Mouse (Mus musculus): ENCODE results near the gene Mvp. TPM values are rescaled to one million over a fixed set of nuclear protein-coding genes. Genes with fewer than 3 reads are reported as not detected.

The Mvp gene
- polyA plus RNA-seq, 1 experiment = 64.9 TPM

- no peak for TF ChIP-seq CTCF (IDR thresholded peaks at IDR 0.05; ENCODE audit: borderline replicate concordance, control insufficient read depth, extremely low read depth, insufficient read depth, low read length, poor library complexity)
- no peak for TF ChIP-seq POLR2A (IDR thresholded peaks at IDR 0.05; ENCODE audit: control insufficient read depth, extremely low read depth, insufficient read depth, low read length, poor library complexity)
- Histone ChIP-seq H3K4me3 (ENCODE audit: control insufficient read depth, insufficient read depth, low read length) (peak overlapping the region; percentile 31), H3K4me1 (replicated peaks; ENCODE audit: control insufficient read depth, insufficient read depth, low read length) (peaks cover 74% of the 10 kb centered on the region), H3K27me3 (ENCODE audit: control insufficient read depth, insufficient read depth, low read length) (no peaks in the 10 kb centered on the region), H3K27ac (ENCODE audit: control insufficient read depth, insufficient read depth, low read length) (peak overlapping the region; percentile 51), H3K36me3 (ENCODE audit: control insufficient read depth, insufficient read depth, low read length) (peaks cover 7% of the 10 kb centered on the region; the same call in 1 of the 2 replicates)
- WGBS = 64% methylated on average over 5 of the region's 5 CpGs
- DNase-seq = no peak
These were observed 6.1 kb upstream of the Mvp start for GRCm38 (mm10) chr7:127020491-127020890.

- no peak for DNase-seq
- H3K27ac ChIP-seq (ENCODE audit: control insufficient read depth, insufficient read depth, low read length) = no peak overlapping the region
- no peaks in the 10 kb centered on the region for H3K27me3 ChIP-seq (ENCODE audit: control insufficient read depth, insufficient read depth, low read length)
- H3K36me3 ChIP-seq (ENCODE audit: control insufficient read depth, insufficient read depth, low read length) = peaks cover 7% of the 10 kb centered on the region; the same call in 1 of the 2 replicates
- H3K4me3 ChIP-seq (ENCODE audit: control insufficient read depth, insufficient read depth, low read length) = no peak overlapping the region
- TF ChIP-seq POLR2A (IDR thresholded peaks at IDR 0.05; ENCODE audit: control insufficient read depth, extremely low read depth, insufficient read depth, low read length, poor library complexity) = no peak
- no peak for TF ChIP-seq CTCF (IDR thresholded peaks at IDR 0.05; ENCODE audit: borderline replicate concordance, control insufficient read depth, extremely low read depth, insufficient read depth, low read length, poor library complexity)
- 80% methylated on average over 3 of the region's 3 CpGs for WGBS
- peaks cover 78% of the 10 kb centered on the region for H3K4me1 ChIP-seq (replicated peaks; ENCODE audit: control insufficient read depth, insufficient read depth, low read length)
These were observed 5.6 kb upstream of the Mvp start for GRCm38 (mm10) chr7:127020031-127020430.

- Histone ChIP-seq H3K27me3 (ENCODE audit: control insufficient read depth, insufficient read depth, low read length) (no peaks in the 10 kb centered on the region), H3K4me3 (ENCODE audit: control insufficient read depth, insufficient read depth, low read length) (no peak overlapping the region), H3K36me3 (ENCODE audit: control insufficient read depth, insufficient read depth, low read length) (peaks cover 7% of the 10 kb centered on the region; the same call in 1 of the 2 replicates), H3K27ac (ENCODE audit: control insufficient read depth, insufficient read depth, low read length) (no peak overlapping the region), H3K4me1 (replicated peaks; ENCODE audit: control insufficient read depth, insufficient read depth, low read length) (peaks cover 80% of the 10 kb centered on the region)
- DNase-seq = no peak
- WGBS = 89% methylated on average over 14 of the region's 14 CpGs
- TF ChIP-seq POLR2A (IDR thresholded peaks at IDR 0.05; ENCODE audit: control insufficient read depth, extremely low read depth, insufficient read depth, low read length, poor library complexity) (no peak), CTCF (IDR thresholded peaks at IDR 0.05; ENCODE audit: borderline replicate concordance, control insufficient read depth, extremely low read depth, insufficient read depth, low read length, poor library complexity) (no peak)
These were observed 5.0 kb upstream of the Mvp start for GRCm38 (mm10) chr7:127019306-127019960.

- 93% methylated on average over 15 of the region's 15 CpGs for WGBS
- Histone ChIP-seq H3K27ac (ENCODE audit: control insufficient read depth, insufficient read depth, low read length) (peak overlapping the region; percentile 73; the same call in 1 of the 2 replicates), H3K27me3 (ENCODE audit: control insufficient read depth, insufficient read depth, low read length) (no peaks in the 10 kb centered on the region), H3K36me3 (ENCODE audit: control insufficient read depth, insufficient read depth, low read length) (peaks cover 7% of the 10 kb centered on the region; the same call in 1 of the 2 replicates), H3K4me3 (ENCODE audit: control insufficient read depth, insufficient read depth, low read length) (no peak overlapping the region), H3K4me1 (replicated peaks; ENCODE audit: control insufficient read depth, insufficient read depth, low read length) (peaks cover 79% of the 10 kb centered on the region)
- TF ChIP-seq CTCF (IDR thresholded peaks at IDR 0.05; ENCODE audit: borderline replicate concordance, control insufficient read depth, extremely low read depth, insufficient read depth, low read length, poor library complexity) = no peak
- TF ChIP-seq POLR2A (IDR thresholded peaks at IDR 0.05; ENCODE audit: control insufficient read depth, extremely low read depth, insufficient read depth, low read length, poor library complexity) = no peak
- DNase-seq = no peak
These were observed 4.2 kb upstream of the Mvp start for GRCm38 (mm10) chr7:127018416-127019305.

- Histone ChIP-seq H3K27ac (ENCODE audit: control insufficient read depth, insufficient read depth, low read length) (peak overlapping the region; percentile 73), H3K4me3 (ENCODE audit: control insufficient read depth, insufficient read depth, low read length) (no peak overlapping the region), H3K27me3 (ENCODE audit: control insufficient read depth, insufficient read depth, low read length) (no peaks in the 10 kb centered on the region), H3K36me3 (ENCODE audit: control insufficient read depth, insufficient read depth, low read length) (peaks cover 6% of the 10 kb centered on the region; the same call in 1 of the 2 replicates), H3K4me1 (replicated peaks; ENCODE audit: control insufficient read depth, insufficient read depth, low read length) (peaks cover 77% of the 10 kb centered on the region)
- TF ChIP-seq POLR2A (IDR thresholded peaks at IDR 0.05; ENCODE audit: control insufficient read depth, extremely low read depth, insufficient read depth, low read length, poor library complexity) (no peak), CTCF (IDR thresholded peaks at IDR 0.05; ENCODE audit: borderline replicate concordance, control insufficient read depth, extremely low read depth, insufficient read depth, low read length, poor library complexity) (no peak)
- DNase-seq = no peak
- WGBS = 88% methylated on average over 6 of the region's 6 CpGs
These were observed 3.5 kb upstream of the Mvp start for GRCm38 (mm10) chr7:127017950-127018345.
